Mouse (Mus musculus) cerebellum, adult (tissue): ENCODE results near the gene Sept8.
A peak's percentile ranks its signal among the peaks of the same experiment; 100 is the strongest.

ENCODE experiments used
- ATAC-seq: cut with Nextera tagmentation; 2 replicates; pipeline ENCODE4 v1.9.2; 2017; ENCODE audit warnings: mild to moderate bottlenecking, moderate library complexity, mixed read lengths; ENCODE audit not compliant: insufficient number of reproducible peaks, low FRiP score, low TSS enrichment

Sept8 gene

DNA sequence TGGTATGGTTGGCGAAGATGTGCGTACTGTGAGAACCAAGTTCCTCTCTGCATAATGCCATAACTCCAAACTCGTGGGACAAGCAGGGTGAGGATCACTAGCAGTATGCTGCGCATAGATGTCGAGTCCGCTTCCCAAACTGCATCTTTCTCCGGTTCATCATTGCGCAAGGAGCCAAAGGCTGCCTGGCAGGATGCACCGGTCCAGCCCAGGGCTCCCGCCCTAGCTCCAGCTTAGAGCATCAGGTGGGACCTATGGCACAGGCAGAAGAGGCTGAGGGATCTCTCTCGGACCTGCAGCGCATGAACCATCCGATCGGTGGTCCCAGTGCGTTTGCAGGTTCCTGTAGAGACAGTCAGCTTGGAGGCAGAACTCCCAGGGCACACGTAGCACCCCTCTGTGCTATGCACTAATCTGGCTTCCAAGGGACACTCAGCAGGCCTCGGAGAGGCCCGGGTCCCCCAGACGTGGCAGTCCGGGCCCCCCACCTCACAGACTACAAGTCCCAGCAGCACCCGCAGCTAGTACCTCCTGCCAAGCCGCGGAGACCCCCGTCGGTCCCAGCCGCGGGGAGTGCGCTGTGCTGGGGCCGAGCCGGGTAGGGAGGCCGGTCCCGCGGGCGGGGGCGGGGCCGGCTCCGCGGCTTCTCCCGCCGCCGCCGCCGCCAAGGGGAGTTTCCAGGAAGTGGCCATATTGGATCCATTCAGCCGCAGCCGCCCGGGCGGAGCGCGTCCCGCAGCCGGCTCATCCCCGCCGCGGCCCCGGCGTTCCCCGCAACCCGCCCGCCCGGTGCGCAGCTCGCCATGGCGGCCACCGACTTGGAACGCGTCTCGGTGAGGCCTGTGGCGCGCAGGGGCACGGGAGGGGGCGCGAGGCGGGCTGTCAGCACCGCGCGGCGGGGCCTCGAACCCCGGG lies at the start of gene Sept8:
Sept8 (plus strand) TSS at position 51 of the 915 bp plus-strand sequence.
- ATAC-seq = peak; percentile 49; the same call in 1 of the 2 replicates

DNA sequence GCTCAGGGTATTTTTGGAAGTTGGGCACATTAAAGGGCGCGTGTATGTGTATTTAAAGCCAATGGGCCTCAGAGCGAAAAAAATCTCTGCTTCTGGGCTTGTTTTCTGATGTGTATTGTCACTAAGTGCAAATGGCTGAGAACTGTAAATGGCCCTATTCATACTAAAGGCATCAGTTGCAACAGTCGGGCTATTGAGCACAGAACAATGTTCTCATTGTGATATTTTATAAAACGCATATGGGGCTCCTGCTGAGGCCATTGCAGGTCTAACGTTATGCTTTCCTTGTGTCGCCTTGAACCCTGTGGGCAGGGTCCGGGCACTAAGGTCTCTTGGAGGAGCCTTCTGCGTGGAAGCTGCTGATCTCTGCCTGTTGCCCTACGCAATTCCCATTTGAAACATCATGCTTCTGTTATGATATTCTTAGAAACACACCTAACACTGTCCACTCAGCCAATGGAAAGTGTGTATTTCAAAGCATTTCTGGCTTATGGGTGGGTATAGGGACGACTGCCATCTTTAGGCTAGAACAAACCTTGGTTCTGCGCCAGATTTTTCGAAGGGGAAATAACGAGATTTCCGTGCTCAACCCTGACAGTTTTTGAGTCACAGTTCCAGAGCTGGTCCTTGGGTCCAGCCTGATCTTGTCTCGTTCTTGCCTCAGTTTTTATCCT lies 49.6 kb upstream of the Sept8 start:
- ATAC-seq = no peak

DNA sequence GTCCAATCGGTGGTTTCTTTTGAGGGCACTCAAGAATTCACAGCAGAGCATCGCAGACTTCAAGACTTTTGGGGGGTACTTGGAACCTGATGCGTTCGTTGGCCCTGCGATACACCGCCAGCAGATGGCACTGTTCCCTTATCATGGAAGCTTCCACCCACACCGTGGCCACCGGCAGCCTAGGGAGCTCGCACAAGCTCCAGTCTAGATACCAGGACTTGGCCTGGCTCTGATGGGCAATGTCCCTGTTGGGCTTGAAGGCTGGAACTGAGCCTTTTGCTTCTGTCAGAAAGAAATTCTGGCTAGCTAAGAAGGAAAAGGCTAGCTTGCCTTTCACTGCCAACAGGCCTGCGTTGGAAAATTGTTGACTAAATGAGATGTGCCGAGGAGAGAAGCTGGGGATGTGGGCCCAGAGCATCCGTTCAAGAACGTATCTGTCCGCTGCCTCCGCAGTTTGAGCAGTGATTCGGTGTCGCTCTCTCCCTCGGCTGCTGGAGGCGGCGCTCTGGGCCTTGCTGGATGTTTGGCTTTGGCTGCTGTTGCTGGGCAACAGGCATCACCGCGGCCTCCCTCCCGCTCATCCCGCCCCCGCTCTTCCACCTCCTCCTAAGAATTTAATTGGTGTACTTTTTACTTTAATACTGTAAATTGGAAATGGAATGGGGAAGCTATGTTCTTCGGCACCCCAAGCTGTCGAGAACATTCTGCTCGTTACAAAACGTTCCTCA lies 48.9 kb upstream of the Sept8 start, which contains the start of gene Gm9837:
Gm9837 (minus strand) TSS at position 512 of the 728 bp plus-strand sequence.
- peak; percentile 82 for ATAC-seq

DNA sequence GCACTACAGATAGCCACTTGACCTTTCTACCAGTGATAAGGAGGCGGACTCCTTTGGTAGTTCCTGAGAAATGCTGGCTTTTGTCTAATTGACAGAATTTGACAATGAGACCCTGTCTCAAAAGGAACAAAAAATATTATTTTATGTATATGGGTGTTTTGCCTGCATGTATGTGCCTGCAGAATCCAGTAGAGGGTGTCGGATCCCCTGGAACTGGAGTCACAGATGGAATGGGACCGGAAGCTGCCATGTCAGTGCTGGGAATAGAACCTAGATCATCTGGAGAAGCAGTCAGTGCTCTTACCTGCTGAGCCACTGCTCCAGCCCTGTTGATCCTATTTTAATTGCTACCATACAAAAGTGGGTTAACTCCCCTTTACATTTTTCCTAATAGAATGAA lies 46.3 kb upstream of the Sept8 start:
- no peak for ATAC-seq

DNA sequence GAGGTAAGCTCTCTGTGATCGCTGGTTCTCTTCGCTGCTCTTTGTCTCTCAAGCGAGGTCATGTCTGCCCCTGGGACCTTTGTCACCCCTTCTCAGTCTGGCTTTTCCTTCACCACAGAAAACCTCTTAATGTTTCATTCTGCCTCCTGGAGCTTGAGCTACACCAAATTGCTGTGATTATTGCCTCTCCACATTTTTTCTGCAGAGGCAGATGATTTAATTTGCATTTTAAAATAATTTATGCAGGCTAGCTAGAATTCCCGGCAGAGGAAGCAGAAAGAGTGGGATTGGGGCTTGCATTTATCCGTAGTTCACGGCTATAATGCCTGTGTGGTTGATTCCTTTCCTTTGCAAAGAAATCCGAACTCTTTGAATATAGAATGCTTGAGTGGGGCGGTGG lies 43.4 kb upstream of the Sept8 start:
- no peak for ATAC-seq

DNA sequence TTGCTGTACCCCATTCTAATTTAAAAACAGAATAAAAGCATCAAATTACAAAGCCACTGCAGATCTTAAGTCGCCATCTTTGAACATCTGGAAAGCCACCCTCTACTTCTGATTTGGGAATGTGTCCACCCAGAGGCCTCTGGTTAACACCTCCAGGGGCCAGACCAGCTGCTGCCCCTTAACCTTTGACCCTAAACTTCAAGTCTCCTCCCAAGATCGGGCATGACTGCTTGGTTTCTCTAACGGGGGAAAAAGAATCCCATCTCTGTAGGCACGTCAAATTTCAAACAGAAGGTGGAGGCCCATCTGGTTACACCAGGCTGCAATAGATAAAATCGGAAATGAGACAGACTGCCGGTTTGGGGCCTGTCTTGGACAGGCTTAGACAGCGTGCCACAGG lies 41.2 kb upstream of the Sept8 start:
- ATAC-seq = no peak

DNA sequence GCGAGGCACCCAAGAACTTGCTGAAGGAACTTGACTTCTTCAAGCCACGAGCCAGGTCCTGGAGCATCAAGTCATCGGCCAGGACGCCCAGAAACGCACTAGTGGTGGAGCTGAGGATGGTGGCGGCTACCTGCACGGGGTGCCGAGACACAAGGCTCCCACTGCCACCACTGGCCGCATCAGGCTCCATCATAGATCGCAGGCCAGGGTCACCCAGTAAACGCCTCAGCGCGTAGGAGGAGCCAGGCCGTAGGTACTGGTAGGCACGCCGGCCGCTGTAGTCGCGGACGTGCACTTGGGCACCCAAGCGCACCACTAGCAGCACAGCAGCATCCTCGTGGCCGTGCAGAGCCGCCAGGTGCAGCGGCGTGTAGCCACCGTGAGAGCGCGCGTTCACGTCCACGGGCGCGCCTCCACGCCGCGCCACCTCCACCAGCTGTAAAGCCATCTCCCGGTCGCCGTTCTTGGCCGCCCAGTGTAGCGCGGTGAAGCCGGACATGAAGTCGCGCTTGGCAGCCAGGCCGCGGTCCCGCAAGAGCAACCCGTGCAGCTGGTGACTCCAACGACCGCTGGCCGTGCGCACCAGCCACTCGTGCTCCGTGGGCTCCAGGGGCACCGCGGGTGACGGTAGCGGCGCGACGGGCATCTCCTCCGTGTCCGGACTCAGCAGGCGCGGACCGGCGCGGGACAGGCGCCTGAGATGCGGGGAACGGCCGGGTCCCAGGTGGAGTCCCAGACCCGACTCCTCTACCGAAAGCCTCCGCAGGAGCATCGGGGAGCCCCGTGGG lies 40.5 kb upstream of the Sept8 start:
- ATAC-seq = peak; percentile 24; the same call in 1 of the 2 replicates

DNA sequence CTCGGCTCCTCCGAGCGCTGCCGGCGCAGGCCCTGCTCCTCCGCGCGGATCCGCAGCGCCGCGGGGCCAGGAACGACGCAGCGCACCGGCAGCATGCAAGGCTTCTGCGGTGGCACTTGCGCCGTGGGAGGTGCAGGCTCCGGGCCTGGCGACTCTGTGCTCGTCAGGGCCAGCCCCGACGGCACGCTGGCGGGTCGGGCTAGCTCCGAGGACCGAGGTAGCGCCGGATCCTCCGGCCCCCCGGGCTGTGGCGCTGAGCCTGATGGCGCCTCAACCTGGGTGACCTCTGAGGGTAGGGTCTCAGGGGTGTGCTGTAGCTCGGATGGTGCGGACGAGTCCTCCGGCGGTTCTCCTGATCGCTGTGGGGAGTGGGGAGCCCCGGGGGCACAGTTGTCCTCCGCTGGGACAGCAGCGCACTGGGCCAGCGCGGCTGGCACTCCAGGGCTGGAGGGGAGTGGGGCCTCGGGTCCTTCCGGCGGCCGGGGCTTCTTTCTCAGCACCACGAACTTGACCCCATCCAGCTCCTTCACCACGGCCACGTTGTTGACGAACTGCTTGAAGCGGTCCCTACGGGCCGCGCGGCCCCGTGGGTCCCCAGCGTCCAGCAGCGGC lies 39.8 kb upstream of the Sept8 start:
- ATAC-seq = peak; percentile 38; the same call in 1 of the 2 replicates

DNA sequence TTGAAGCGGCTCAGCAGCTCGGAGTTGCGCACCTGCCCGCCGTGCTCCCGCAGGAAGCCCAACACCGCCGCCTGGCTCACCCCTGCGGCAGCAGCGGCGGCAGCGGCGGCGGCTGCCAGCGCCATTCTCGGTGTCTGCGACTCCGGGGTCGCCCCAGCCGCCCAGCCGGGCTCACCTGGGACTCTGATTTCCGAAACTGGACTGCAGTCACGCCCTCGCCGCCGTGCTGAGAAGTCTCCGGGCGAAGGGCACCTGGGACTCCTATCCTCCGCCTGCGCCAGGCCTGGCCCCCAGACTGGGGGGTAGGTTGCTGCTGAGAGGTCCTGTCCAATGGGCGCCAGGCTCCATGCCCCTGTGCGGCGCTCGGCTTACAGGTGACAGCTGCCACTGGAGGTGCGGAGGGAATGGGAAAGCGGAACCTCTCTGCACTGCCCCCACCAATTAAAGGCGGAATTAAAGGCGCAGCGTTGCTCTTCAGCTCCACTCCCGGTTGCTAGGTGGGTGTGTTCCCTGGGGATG lies 39.2 kb upstream of the Sept8 start, which contains the start of the genes Gm9945 and Sowaha:
Gm9945 (plus strand) TSS at position 384 of the 519 bp plus-strand sequence.
Sowaha (minus strand) TSS at position 492 of the 519 bp plus-strand sequence.
- ATAC-seq = peak; percentile 79; the same call in 1 of the 2 replicates

DNA sequence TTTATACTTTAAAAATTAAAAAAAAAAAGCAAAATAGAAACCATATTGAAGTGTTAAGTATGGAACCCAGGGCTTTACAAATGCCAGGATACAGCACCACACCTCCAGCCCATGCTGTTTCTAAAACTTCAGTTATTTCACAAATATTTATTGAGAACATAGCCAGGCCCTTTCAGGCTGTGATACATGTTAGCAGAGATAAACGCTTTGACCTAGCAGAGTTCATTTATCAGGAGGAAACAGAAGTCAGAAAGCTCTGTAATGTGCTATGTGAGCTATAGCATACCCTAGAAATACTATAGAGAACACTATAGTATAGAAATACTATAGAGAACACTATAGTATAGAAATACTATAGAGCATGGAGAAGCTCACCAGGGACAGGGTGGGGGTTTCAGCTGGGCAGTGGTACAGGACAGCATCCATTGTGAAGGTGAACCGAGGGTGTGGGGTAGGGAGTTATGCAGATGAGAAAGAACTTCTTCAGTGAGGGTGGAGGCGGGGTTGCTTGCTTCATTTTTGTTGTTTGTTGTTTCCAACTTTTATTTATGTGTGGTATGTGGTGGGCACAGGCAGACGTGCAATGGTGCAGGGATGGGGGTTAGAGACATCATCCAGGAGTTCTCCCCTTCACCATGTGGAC lies 37.8 kb upstream of the Sept8 start:
- no peak for ATAC-seq

DNA sequence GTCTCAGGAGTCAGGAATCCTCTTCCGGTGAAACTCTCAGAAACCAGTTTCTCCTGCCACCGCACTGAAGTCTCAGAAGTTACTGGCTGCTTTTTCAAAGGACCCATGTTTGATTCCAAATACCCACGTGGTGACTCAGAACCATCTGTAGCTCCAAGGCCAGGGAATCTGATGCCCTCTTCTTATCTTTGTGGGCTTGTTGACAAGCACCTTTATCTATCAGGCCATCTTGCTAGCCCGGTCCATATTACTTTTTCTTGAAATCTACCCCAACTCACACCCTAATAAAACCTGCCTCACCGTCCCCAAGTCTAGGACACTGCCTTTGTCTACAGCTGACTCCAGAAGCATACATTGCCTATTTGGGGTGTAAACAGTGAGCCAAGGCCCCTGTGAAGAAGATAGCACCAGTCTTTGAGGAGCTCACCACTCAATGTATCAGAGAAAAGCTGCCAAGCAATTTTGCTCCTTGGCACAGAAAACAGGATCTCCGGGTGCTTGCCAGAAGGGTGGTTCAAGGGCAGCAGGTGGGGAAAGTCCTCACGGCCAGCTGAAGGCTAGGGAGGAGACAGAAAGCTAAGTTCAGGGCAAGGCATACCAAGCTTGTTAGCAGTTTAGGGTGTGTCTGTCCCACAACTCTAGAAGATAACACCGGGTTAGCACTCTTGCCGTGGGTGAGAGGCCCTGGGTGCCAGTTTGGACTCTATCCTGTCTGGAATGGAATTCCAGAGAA lies 35.7 kb upstream of the Sept8 start:
- ATAC-seq = no peak

DNA sequence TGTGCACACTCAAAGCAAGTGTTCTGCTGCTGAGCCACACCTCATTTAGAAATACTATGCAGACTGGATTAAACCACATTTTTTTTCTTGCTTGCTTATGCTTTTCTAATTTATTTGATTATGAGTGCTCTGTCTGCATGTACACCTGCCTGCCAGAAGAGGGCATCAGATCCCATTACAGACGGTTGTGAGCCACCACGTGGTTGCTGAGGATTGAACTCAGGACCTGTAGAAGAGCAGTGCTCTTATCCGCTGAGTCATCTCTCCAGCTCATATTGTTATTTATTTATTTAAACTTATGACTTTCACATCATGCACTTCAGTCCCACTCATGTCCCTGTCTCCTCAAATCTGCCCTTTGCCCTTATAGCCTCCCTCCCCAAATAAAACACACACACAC lies 33.3 kb upstream of the Sept8 start:
- no peak for ATAC-seq

DNA sequence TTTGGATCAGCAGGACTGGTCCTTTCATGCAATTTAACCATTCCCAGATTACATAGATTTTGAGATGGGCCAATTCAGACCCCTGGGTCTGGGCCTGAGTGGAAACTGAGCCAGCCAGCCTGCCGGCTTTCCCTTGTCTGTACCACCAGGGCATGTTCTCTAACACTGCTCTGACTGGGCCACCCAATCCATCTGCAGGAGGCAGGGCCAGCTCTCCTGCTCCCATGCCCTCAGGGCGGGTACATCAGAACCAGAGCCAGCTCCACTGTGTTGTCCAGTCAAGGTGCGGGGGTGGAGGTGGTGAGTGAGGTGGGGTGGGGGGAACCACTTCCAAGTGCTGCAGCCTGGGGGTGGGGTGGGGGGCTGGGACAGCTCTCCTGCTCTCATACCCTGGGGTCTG lies 32.7 kb upstream of the Sept8 start:
- ATAC-seq = no peak

DNA sequence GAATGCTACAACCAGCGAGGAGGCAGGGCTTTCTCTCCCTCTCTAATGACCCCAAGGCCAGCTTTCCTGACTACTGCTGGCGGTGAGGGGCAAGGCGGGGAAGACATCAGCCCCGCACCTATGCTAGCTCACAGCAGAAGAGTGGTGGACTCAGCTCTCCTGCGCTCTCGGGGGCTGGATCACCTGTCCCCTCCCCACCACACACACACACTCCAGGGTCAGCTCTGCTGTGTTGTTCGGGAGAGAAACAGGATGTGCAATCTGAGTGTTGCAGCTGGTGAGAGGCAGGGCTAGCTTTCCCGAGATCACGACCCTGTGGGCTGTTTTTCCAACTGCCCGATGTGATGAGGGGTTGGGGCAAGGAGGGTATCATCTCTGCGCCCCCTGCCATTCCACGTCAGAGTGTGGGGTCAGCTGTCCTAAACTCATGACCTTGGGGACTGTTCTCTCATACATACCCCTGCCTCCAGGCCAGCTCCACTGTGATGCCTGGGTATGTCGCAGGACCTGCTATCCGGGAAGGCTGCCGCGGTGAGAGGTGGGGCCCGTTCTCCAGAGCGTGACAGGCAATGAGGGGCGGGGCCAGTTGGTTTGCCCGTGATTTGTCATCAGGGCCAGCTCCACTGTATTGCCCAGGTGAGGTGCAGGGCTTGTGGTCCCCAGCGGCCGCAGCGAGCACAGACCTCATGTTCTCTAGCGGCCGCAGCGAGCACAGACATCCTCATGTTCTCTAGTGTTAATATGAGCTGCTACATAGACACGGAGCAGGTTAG lies 32.0 kb upstream of the Sept8 start:
- ATAC-seq = peak; percentile 80

DNA sequence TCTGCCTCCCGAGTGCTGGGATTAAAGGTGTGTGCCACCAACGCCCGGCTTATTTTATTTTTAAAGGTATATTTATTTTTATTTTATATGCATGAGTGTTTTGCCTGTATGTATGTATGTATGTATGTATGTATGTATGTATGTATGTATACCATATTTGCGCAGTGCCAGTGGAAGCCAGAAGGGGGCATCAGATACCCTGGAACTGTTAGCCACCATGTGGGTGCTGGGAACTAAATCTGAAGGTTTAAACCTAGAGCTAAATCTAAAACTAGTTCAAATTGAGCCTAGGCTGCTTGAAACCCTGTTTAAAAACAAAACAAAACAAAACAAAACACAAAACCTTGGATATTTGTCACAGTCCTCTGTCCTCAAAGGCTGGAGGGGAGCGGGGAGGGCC lies 30.1 kb upstream of the Sept8 start:
- no peak for ATAC-seq

DNA sequence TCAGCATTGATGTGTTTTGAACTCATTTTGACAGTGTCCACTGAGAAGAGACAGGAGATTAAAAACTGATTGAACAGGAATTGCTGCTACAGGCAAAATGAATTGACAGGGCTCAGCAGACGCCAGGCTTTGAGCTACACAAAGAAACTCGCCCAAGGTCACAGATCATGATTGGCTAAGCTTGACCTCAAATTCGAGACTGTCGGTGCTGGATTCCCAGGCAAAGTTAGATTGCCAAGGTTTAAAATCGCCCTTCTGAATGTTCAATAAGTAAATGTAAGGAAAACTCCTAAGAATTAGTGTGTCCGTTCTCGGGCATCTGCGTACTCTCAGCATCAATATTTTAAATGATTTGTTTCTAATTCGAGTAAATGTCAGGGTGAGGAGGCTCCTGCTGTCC lies 29.6 kb upstream of the Sept8 start:
- no peak for ATAC-seq

DNA sequence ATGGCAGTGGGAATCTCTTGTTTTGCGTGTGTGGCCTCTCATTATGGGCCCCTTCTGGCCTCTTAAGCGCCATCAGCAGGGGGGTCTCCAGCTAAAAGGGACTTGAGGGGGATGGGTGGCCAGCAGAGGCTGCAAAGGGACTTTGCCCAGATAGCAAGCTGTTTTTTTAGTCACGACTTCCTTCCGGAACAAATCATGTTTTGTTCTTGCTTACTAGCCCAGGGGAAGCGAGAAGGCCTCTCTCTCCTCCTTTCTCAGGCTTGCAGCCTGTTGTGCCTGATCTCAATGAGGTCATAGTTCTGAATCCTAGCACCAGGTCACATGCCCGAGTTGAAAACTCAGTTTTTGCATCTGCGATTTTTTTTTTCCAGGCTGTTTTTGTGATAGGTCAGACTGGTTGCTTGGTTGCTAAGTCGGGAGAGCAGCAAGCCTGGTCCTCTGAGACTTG lies 27.1 kb upstream of the Sept8 start:
- ATAC-seq = no peak
